Mouse (Mus musculus): ENCODE results near the gene Dtnbp1.

Gene Dtnbp1

DNA sequence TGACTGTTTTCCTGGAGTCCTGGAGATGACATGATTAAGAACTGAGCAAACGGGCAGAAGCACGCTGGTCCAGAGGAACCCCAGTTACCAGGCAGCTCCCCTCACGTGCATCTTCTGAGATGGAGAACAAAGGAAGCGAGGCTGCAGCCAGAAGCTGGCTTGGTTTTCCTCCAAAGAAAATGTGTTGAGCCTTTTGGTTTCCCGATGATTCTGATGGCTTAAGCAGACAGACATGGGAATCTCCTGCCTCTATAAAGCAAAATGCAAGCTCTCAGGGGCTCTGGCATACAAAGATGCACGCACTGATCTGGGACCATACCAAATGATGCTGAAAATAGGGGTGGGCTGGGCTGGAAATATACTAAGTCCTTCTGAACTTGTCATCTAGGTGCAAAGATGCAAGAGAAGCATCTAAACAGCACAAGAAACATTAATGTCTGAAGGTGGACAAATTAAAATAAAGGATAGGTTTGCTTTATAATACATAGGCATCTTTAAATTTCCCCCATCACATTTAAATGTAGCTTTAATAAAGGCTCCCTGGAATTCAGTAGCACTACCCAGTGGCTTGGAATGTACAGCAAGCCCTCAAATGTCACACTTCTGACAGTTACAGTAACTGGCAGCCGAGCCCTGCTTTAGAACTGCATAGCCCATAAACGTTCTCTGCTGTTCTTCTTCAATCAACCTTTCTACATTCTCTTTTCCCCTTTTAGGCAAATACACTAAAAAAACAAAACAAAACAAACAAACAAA, 54.9 kb downstream of the Dtnbp1 start:
- no peak for DNase-seq

- no peak for DNase-seq
These were observed 58.3 kb downstream of the Dtnbp1 start for GRCm38 (mm10) chr13:44943618-44944017.

DNA sequence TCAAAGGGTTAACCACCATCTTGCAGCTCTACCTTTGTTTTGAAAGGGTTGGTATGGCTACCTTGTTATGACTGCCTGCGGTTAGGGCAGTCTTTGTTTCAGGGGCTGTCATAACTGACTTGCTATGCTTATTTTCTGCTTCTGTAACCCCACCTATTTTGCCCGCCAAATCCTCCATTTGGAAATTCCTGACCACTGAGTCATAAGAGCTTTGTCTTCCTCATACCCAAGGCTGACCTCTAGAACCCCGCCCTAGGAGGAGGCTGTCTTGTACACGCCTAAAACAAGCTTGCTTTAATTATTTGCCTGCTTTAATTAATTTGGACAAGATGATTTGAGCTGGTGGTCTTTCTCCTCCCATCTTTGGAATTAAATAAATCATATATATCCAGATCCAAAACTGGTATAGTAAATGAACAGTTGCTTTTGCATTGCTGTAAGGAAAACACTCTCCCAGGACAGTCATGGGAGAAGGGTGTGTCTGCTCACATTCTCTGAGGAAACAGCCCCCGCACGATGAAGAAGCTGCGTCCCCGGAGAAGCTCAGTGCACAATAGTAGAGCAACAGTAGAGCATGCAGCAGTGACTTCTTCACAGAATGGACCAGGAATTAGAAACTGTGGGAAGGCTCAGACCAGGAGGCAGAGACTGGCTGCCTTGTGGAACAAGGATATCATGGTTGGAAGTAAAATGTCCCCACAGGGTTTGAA, 62.5 kb downstream of the Dtnbp1 start:
- no peak for DNase-seq

DNA sequence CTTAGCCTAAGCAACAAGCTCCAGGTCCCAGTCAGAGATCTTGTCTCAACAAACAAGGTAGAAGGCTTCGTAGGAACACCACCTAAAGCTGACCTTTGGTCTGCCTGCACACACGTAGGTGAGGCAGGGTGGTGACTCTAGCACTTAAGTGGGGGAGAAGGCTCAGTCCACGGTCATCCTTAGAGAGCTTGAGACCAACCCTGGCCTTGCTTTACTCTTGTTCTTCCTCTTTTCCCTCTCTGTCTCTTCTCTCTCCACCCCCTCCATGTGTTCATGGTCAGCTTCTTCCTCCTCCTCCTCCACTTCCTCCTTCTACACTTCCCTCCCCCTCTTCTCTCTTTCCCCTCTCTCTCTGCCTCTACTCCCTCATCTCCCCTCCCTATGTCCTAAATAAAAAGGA, 64.3 kb downstream of the Dtnbp1 start:
- no peak for DNase-seq

DNA sequence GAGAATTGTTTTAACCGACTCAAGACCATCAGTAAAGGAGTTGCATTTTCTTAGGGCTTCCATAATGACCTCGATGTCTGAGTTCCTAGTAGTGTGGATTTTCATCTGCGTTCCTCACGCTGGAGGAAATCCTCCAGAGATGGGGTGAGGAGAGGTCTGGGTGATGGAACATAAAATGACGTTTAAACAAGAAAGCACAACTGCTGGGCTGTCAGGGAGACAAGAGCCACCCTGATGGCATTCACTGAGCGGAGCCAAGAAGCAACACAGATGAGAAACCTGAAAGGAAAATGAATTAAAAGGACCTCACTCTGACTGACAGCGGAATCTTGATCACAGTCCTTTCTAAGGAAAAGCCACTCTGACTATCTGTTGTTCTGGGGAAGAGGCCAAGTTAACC, 68.4 kb downstream of the Dtnbp1 start:
- DNase-seq, result no peak

GRCm38 (mm10) chr13:44932307-44933264, 69.4 kb downstream of the Dtnbp1 start:
- no peak for DNase-seq

DNA sequence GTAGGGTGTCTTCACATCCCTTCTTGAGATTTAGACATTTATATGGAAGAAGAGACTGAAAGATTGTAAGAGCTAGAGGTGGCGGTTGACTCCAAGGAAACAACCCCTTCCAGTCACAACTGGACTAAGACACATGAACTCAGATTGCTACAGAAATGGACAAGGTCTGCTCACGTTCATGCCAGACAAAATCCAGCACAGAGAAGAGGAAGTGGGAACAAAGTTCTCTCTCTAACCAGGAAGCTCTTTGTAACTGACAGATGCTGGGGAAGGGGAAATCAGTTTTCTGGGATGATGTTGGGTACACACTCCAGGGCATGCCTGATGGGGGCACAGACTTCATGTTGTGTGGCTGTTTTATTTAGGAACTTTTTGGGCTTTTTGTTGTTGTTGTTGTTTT, 75.6 kb downstream of the Dtnbp1 start:
- DNase-seq, result no peak

GRCm38 (mm10) chr13:44925173-44925572, 76.8 kb downstream of the Dtnbp1 start:
- DNase-seq, result no peak

DNA sequence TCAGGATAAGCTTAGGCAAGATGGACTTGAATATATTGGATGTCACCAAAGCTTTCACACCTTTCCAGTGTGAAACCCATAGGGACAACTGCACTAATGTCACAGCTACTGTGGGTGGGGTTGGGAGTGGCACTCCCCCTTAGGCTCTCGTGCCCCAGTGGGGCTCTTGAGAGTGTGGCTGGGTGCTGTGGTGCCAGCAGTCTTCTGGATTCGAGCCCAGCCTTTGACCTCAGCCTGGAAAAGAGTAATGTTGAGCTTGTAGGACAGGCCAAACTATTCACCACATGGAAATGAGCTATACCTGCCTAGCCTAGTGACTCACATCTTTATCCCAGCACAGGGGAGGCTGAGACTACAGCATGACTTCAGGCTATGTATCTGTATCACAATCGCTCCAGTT, 77.9 kb downstream of the Dtnbp1 start:
- no peak for DNase-seq

GRCm38 (mm10) chr13:44921721-44922120, 80.2 kb downstream of the Dtnbp1 start:
- DNase-seq, result no peak

- no peak for DNase-seq
These were observed 80.9 kb downstream of the Dtnbp1 start for GRCm38 (mm10) chr13:44921095-44921494.

GRCm38 (mm10) chr13:44918269-44918668, 83.7 kb downstream of the Dtnbp1 start:
- DNase-seq, result no peak

DNA sequence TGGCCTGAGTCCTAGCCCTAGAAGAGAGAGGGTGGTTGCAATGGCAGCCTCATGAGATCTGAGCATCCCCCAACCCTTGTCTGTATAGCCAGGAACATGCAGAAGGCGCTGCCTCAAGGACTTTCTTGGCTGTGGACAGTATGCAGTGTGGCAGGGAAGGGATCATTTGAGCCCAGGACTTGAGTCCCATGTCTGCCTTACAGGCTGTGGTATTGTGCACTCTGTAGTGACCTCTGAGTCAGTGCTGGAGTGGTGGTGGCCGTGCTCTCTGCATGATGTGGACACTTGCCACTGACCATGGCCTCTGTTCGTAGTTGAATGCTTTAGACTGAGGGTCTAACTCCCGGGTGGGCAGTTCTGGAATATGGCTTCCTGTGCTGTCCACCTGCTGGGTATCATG, 84.7 kb downstream of the Dtnbp1 start:
- DNase-seq, result no peak

DNA sequence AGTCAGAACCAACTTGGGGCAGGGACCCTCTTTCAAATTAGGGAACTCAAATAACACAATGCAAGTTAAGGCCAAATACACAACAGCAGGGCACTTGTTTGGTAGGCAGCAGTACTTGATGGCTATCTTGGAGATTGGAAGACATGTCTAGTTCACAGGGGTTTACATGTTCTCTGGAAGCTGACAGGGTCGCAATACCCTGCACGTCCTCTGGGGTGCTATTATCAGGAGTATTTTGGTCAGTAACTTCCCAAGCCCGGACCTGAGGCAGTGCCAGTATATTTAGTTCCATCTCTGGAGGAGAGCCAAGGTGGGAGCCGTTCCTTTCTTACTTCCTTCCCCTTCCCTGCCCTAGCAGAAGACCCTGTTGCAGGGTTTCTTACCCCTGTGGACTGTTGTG, 86.0 kb downstream of the Dtnbp1 start:
- no peak for DNase-seq

DNA sequence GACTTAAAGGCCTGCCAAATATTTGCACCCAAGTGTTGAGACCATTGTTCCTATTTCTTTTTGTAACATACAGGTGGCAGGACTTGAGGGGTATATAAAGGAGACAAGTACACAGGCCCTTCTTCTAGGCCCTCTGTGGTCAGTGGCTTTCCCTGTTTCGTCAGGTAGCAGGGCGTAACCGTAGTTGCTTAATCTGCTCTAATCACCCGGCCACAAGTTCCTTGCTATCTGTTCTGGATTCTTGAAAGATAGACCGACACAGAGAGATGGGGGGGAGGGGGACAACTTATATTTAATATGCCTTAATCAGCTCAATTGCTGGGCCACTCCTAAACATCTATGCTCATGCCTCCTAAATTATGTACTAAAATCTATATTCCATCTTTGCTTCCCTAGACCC, 86.6 kb downstream of the Dtnbp1 start:
- DNase-seq, result no peak

DNA sequence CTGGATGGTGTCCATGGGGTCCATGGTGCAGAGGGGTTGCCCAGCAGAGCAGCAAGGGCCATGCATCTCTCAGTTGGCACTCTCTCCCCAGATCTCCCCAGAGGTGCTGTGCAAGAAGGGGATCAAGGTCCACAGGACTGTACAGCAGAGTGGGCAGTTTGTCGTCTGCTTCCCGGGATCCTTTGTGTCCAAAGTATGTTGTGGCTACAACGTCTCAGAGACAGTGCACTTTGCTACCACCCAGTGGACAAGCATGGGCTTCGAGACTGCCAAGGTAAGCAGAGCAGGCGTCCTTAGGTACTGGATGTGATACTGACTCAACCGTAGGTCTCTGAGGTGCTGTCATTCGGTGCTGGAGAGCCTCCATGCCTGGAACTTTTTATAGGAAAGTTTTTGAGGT, 88.4 kb downstream of the Dtnbp1 start:
- DNase-seq, result no peak

DNA sequence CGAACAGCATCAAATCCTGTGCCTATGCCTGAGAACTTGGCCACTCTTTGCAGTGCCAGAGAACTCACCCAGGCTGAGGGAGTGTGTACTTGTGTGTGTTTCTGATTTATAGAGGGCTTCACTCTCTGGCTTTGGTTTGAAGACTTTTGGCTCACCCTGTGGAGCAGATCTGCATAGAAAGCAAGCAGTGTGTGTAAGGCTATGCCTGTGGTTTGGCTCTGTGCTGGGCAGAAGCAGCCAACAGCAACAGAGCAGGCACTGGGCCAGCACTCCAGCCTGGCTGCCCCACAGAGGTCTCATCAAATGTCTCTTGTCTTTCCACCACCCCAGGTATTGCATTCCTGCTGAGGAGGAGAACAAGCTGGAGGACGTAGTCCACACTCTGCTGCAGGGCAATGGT, 89.1 kb downstream of the Dtnbp1 start:
- no peak for DNase-seq

DNA sequence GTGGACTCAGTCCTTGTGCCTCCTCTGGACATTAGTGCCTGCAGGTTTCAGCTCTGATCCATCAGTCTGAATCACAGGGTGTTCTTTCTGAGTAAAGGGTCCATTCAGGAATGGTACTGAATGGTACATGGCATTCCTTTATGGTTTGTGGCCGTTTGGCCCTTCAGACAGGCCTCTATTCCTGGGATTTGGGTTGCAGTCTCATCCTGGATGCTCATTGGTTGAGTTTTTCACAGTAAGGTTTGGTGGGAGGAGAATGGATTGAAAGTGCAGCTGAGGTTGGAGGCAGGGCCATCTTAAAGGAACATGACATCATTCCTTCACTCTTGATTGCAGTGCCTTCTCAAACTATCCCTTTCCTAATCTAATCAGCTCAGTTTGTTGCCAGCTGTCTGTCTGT, 93.2 kb downstream of the Dtnbp1 start:
- DNase-seq, result no peak

DNA sequence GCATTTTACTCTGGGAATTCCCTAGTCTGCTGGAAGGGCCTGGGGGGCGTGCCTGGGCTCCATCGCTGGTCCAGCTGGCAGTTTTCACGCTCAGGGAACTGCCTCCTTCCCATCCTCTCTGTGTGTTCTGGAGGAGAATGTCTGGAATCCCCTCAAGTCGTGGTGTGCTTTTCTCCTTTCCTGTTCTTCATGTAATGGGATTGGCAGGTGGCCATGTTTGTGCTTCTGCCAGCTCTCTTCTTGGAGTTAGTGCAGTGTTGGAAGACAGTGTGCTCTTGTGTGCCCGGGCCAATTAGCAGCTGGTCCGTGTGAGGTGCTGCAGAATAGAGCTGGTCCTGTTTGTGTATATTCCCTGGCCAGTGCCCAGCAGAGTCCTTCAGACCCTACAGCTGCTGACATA, 94.2 kb downstream of the Dtnbp1 start:
- DNase-seq, result no peak

- no peak for DNase-seq
These were observed 95.8 kb downstream of the Dtnbp1 start for GRCm38 (mm10) chr13:44906141-44906540.

- DNase-seq, result no peak
These were observed 97.7 kb downstream of the Dtnbp1 start for GRCm38 (mm10) chr13:44904271-44904670.

- no peak for DNase-seq
These were observed 98.5 kb downstream of the Dtnbp1 start for GRCm38 (mm10) chr13:44903416-44903815.

DNA sequence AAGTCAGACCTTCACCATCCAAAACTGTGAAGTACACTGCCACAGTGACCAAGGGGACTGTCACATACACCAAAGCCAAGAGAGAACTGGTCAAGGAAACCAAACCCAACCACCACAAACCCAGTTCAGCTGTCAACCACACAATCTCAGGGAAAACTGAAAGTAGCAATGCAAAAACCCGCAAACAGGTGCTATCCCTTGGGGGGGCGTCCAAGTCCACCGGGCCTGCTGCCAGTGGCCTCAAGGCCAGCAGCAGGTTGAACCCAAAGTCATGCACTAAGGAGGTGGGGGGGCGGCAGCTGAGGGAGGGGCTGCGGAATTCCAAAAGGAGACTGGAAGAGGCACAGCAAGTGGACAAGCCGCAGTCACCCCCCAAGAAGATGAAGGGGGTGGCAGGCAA, 99.6 kb downstream of the Dtnbp1 start:
- DNase-seq, result no peak

GRCm38 (mm10) chr13:44896211-44896610, 105.7 kb downstream of the Dtnbp1 start:
- no peak for DNase-seq
